Mouse (Mus musculus) neural tube, embryonic 15.5 days (tissue): ENCODE results near the gene Stil. TPM values are rescaled to one million over a fixed set of nuclear protein-coding genes. Genes with fewer than 3 reads are reported as not detected.
A peak's percentile ranks its signal among the peaks of the same experiment; 100 is the strongest.

Experiments used
- ATAC-seq: fragments of 200-750 bp; cut with Nextera tagmentation; 2 replicates; pipeline ENCODE4 v1.8.0; 2017; ENCODE audit warnings: mild to moderate bottlenecking, moderate TSS enrichment, moderate library complexity; ENCODE audit not compliant: low FRiP score
- H3K27ac ChIP-seq: fragments of 300-500 bp; sonication (generic); replicated peaks from 2 replicates; pipeline ENCODE4 v1.5.1; 2015; ENCODE audit warnings: mild to moderate bottlenecking, inconsistent platforms
- H3K27me3 ChIP-seq: fragments of 300-500 bp; sonication (generic); replicated peaks from 2 replicates; pipeline ENCODE4 v1.6.1; 2015; ENCODE audit warnings: inconsistent platforms
- H3K36me3 ChIP-seq: fragments of 300-500 bp; sonication (generic); 2 replicates; pipeline ENCODE4 v1.6.1; 2015; ENCODE audit warnings: inconsistent platforms
- H3K4me1 ChIP-seq: fragments of 300-500 bp; sonication (generic); 2 replicates; pipeline ENCODE4 v1.6.1; 2015; ENCODE audit warnings: inconsistent platforms
- H3K4me2 ChIP-seq: fragments of 300-500 bp; sonication (generic); 2 replicates; pipeline ENCODE4 v1.6.1; 2015; ENCODE audit warnings: inconsistent platforms, mild to moderate bottlenecking, moderate library complexity
- H3K4me3 ChIP-seq: fragments of 300-500 bp; sonication (generic); replicated peaks from 2 replicates; pipeline ENCODE4 v1.5.1; 2015; ENCODE audit warnings: mild to moderate bottlenecking, inconsistent platforms
- H3K9ac ChIP-seq: fragments of 300-500 bp; sonication (generic); replicated peaks from 2 replicates; pipeline ENCODE4 v1.6.1; 2015; ENCODE audit warnings: mild to moderate bottlenecking, inconsistent platforms
- H3K9me3 ChIP-seq: fragments of 300-500 bp; sonication (generic); replicated peaks from 2 replicates; pipeline ENCODE4 v1.6.1; 2016; ENCODE audit warnings: inconsistent platforms
- WGBS: fragments of 180-500 bp; shearing (Covaris S2); methylation state at CpG from one replicate; pipeline ENCODE4 v1.1.7; 2015; ENCODE audit warnings: mixed read lengths; 5-methylcytosine and 5-hydroxymethylcytosine counted together
- polyA plus RNA-seq: library from polyadenylated mRNA; unstranded; fragments of >200 nt; fragmentation: Nextera tagmentation; extraction: Ambion mirVana; gene quantifications from 2 replicates; pipeline ENCODE4 v1.2.1, GENCODE M21; 2015

Gene Stil
- polyA plus RNA-seq, 1 experiment from 2014 or later, result 1.1 TPM

DNA sequence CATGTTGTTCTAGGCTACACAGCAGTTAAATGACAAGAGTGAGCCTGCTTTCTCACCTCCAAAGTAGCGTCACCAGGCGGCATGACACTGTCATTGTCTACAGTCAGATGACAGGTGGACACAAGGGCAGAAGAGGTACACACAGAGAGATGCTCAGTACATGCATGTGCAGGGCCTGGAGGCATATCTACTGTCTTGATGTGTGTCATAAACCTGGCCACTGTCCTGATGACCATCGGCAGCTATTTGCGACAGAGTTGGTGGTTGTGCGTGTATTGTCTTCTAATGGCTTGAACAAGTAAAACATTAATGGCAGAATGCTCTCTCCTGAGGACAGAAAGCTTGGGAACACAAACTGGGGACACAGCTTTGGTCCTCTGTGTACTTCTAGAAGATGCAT, 51.3 kb downstream of the Stil start:
- Histone ChIP-seq H3K27ac (no peak overlapping the region), H3K4me1 (peaks cover 6% of the 10 kb centered on the region), H3K27me3 (peaks cover 77% of the 10 kb centered on the region), H3K36me3 (no peaks in the 10 kb centered on the region), H3K9me3 (no peaks in the 10 kb centered on the region), H3K9ac (no peak overlapping the region), H3K4me3 (no peak overlapping the region), H3K4me2 (no peak overlapping the region)
- 72% methylated on average over 5 of the region's 5 CpGs for WGBS
- ATAC-seq, result no peak

DNA sequence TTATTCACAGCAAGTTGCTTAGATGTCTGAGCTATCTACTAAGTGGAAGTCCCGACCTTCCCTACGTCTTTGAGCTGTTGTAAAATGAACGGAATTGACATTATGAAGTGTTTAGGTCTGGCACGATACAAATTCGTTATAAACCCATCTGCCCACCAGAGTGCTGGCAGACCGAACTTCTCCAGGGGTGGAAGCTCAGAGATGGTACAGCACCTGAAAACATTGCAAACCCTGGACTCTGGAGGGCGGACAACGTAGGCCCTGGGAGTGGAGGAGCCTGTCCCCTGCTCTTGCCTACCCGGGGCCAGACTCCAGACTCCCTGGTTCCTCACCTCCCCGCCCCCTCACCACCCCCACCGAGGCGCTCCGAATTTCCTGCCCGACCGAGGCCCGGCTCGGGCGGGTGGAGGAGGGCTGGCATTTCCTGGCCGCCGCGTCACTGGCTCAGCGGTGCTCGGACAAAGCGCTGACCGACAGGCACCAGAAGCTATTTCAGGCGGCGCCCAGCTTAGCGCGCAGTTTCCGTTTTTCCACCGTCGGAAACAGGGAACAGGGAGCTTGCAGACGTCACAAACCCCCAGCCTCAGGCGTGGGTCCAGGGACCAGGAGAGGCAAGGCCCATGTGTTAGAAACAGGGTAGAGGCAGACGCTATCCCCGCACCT, 52.5 kb downstream of the Stil start:
- Histone ChIP-seq H3K9ac (no peak overlapping the region), H3K9me3 (no peaks in the 10 kb centered on the region), H3K4me2 (peak overlapping the region; percentile 44), H3K4me1 (peaks cover 15% of the 10 kb centered on the region), H3K27ac (no peak overlapping the region), H3K4me3 (peak overlapping the region; percentile 19), H3K36me3 (no peaks in the 10 kb centered on the region), H3K27me3 (peaks cover 86% of the 10 kb centered on the region)
- ATAC-seq, result no peak
- 1% methylated on average over 36 of the region's 36 CpGs for WGBS

DNA sequence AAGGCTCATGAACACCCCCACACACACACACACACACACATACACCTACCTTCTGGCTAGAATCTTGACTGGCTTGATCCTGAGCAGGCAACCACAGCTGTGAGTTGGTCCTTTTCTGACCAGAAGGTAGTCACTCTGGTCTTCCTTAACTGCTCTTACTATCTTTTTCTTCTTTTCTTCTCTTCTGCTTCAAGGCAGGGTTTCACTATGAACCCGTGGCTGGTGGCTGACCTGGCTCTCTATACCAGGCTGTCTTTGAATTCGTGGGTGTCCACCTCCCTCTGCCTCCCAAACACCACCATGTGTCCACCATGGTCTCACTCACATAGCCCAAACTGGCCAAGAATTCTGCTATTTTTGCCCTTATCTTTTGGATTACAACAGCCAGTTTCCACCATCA, 55.1 kb downstream of the Stil start:
- 3% methylated on average over 2 of the region's 2 CpGs for WGBS
- no peak overlapping the region for H3K4me3 ChIP-seq
- no peaks in the 10 kb centered on the region for H3K36me3 ChIP-seq
- H3K9ac ChIP-seq, result no peak overlapping the region
- H3K27me3 ChIP-seq, result peaks cover 87% of the 10 kb centered on the region
- H3K9me3 ChIP-seq, result no peaks in the 10 kb centered on the region
- peaks cover 15% of the 10 kb centered on the region for H3K4me1 ChIP-seq
- no peak overlapping the region for H3K4me2 ChIP-seq
- H3K27ac ChIP-seq, result no peak overlapping the region
- no peak for ATAC-seq

DNA sequence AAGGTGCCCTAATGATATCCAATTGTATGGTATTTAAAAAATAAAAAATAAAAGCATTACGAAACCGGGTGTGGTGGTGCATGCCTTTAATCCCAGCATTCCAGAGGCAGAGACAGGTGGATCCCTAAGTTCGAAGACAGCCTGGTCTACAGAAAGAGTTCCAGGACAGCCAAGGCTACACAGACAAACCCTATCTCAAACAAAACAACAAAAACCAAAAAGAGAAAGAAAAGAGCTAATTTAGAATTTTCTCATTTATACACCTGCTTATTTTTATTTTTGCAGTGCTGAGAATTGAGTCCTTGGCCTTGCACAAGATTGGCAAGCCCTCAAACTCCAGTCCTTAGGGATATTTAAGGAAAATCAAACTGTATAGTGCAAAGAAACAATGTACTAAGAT, 55.7 kb downstream of the Stil start:
- Histone ChIP-seq H3K27me3 (peaks cover 87% of the 10 kb centered on the region), H3K9me3 (no peaks in the 10 kb centered on the region), H3K4me3 (no peak overlapping the region), H3K4me1 (peaks cover 15% of the 10 kb centered on the region), H3K27ac (no peak overlapping the region), H3K36me3 (no peaks in the 10 kb centered on the region), H3K4me2 (no peak overlapping the region), H3K9ac (no peak overlapping the region)
- 18% methylated on average over 3 of the region's 3 CpGs for WGBS
- no peak for ATAC-seq

DNA sequence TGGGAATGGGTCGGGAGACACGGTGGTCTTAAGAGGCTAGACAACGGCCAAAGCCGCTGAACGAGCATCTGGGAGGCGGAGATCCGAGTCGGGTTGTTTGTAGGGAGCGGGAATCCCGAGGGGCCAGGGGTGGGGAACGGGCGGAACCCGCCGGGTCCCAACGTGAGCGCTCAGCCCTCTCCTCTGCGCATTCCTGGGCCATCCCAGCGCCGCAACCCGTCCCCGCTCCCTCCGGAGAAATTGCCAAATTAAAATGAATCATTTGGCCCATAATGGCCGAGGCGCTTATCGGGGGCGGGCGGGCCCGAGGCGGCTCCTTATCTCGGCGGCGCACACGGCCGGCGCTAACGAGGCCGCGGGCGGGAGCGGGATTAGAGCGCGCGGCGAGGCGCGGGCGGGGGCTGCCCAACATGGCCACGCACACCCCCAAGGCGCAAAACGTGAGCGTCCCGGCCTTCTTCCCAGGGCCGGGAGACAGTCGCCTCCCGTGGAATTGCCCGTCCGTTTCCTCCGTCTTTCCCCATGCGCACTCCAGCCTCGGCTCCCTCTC, 56.5 kb downstream of the Stil start, which contains the start of gene Tal1:
TSS of gene Tal1 (plus strand) at position 56 of the 550 bp plus-strand sequence.
- no peaks in the 10 kb centered on the region for H3K9me3 ChIP-seq
- H3K4me3 ChIP-seq, result peak within 1 kb of the TSS; percentile 29
- peak within 1 kb of the TSS; percentile 15; the same call in 1 of the 2 replicates for H3K9ac ChIP-seq
- peak within 1 kb of the TSS; percentile 49 for H3K4me2 ChIP-seq
- peak within 1 kb of the TSS; percentile 63 for H3K27ac ChIP-seq
- H3K27me3 ChIP-seq, result peaks cover 86% of the 10 kb centered on the region
- no peaks in the 10 kb centered on the region for H3K36me3 ChIP-seq
- peak; percentile 45 for ATAC-seq
- peaks cover 15% of the 10 kb centered on the region for H3K4me1 ChIP-seq
- WGBS, result 1% methylated on average over 57 of the region's 60 CpGs

DNA sequence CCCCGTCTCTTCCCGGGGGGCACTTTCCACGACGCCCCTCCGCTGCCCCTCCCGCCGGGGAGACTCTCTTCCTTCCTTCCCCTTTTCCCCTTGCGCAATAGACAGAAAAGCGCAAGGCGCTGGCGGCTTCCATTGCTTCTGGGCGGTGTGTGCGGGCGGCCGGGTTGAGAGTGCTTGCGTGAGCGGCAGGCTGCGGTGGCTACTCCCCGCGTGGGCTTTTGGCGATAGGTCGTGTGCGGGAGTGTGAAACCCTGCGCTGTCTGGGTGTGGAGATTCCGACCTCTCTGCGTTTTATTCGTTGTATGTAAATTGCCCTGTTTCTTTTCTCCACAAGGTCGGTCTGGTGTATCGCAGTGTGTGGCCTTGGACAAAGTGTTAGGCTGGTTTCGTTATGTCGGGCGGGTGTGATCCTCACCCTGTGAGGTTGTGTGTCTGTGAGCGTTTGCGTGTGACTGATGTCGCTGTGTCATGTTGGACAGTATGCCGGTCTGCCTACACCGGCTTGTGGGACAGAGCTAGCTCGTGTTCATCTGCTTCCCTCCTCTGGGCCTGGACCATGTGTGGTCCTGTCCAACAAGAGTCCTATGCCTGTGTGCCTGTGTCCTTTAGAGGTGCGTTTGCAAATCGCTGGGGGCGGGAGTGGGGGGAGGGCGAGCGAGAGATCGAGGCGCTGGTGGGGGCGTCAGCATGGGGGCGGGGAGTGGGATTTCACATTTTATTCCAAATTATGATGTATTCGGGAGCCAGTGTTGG, 57.1 kb downstream of the Stil start:
- Histone ChIP-seq H3K4me1 (peaks cover 15% of the 10 kb centered on the region), H3K9me3 (no peaks in the 10 kb centered on the region), H3K27ac (peak overlapping the region; percentile 65), H3K9ac (peak overlapping the region; percentile 15; the same call in 1 of the 2 replicates), H3K36me3 (no peaks in the 10 kb centered on the region), H3K4me3 (peak overlapping the region; percentile 29), H3K4me2 (peak overlapping the region; percentile 49), H3K27me3 (peaks cover 86% of the 10 kb centered on the region)
- under 1% methylated on average over 47 of the region's 48 CpGs for WGBS
- peak; percentile 69 for ATAC-seq

DNA sequence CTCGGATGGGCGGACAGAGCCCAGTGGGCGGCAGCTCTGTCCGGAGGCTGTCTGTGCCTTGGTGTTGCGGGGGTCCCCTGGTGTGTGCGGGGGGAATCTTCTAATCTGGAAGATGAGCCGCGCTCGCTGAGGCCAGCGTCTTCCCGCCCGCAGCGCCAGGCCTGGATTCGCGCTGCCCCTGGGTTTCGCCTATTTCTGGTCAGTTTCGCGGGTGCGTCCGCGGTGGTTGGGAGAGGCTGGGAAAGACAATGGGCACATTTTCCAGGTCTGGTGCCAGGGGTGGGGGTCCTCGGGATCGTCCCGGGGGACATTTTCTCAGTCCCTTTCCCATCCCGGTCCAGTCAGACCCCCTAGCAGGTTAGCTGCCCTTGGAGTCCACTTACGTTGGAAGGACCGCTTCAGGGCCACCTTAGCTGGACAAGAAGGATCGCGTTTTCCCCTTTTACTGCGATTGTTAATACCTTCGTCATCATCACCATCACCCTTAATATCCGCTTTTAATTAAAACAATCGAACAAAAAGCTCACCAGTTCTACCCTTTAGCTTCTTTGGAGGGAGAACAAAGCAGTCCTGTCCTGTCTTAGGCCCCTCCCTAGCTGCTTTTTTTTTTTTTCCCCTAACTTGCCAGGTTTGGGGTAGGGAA, 57.8 kb downstream of the Stil start:
- WGBS, result under 1% methylated on average over 33 of the region's 33 CpGs
- peaks cover 86% of the 10 kb centered on the region for H3K27me3 ChIP-seq
- H3K4me2 ChIP-seq, result peak overlapping the region; percentile 17; the same call in 1 of the 2 replicates
- H3K9me3 ChIP-seq, result no peaks in the 10 kb centered on the region
- no peaks in the 10 kb centered on the region for H3K36me3 ChIP-seq
- peaks cover 14% of the 10 kb centered on the region for H3K4me1 ChIP-seq
- peak overlapping the region; percentile 65; the same call in 1 of the 2 replicates for H3K27ac ChIP-seq
- ATAC-seq, result peak; percentile 12; the same call in 1 of the 2 replicates
- H3K4me3 ChIP-seq, result peak overlapping the region; percentile 29
- 0 out of 2 replicates have a peak overlapping the region, but pooled peaks have one; percentile 17 for H3K9ac ChIP-seq

DNA sequence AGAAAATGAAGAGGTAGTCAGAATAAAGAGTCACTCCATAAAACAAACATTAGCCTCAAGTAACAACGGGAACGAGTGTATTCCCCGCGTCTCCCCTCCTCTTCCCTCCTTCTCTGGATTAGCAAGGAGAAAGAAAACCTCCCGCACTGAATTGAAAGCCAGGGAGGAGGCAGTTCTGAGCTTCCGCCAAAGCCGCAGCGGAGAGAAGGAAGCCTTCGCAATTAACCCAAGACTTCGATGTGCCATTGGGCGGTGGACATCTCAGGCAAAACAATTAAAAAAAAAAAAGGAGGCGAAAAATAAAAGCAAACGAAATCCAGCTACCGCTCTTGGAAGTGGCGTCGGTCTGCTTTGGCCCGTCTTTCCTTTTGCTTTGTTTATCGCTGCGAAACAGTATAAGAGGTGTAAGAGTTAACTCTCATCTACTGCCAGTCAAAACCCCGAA, 58.4 kb downstream of the Stil start:
- peaks cover 87% of the 10 kb centered on the region for H3K27me3 ChIP-seq

DNA sequence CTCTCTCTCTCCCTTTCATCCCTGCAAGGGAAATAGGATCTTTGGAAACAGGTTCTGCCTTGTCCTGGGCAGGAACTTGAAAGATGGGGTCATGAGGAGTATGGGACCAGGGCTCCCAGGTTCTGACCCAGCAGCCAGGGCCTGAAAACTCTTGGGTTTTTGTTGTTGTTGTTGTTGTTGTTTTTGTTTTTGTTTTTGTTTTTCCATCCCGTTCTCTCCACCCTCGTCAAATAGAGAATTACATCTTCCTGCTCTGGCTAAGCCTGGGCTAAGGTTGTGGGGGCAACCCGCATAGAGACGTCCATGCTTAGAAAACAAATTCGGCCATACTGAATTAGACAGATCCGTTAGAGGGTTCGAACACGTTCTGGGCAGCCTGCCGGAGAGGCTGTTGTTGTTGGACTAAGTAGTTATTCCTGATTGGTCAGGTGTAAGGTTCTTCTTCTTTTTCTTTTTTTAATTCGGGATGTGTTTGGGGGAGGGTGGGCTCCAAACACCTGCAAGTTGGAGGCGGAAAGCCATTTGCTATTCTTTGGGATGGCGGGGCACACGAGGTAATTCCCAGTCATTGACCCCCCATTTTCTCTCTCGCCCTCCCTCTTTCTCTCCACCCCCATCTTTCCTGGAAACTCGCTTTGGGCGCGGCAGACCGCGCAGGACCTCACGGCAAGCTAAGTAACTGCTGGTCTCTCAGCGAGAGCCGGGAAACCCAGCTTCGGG, 59.1 kb downstream of the Stil start:
- Histone ChIP-seq H3K9ac (no peak overlapping the region), H3K4me1 (peaks cover 26% of the 10 kb centered on the region), H3K27me3 (peaks cover 90% of the 10 kb centered on the region), H3K9me3 (no peaks in the 10 kb centered on the region), H3K4me2 (peak overlapping the region; percentile 7; the same call in 1 of the 2 replicates), H3K4me3 (peak overlapping the region; percentile 7; the same call in 1 of the 2 replicates), H3K36me3 (no peaks in the 10 kb centered on the region), H3K27ac (no peak overlapping the region)
- ATAC-seq, result no peak
- 1% methylated on average over 23 of the region's 23 CpGs for WGBS

More for the DNA sequence above, 58.4 kb downstream of the Stil start:
- H3K4me1 ChIP-seq, result peaks cover 19% of the 10 kb centered on the region
- no peak overlapping the region for H3K27ac ChIP-seq
- ATAC-seq, result no peak
- WGBS, result under 1% methylated on average over 20 of the region's 20 CpGs
- H3K4me2 ChIP-seq, result no peak overlapping the region
- H3K9me3 ChIP-seq, result no peaks in the 10 kb centered on the region
- H3K36me3 ChIP-seq, result no peaks in the 10 kb centered on the region
- H3K9ac ChIP-seq, result no peak overlapping the region
- peak overlapping the region; percentile 29 for H3K4me3 ChIP-seq

DNA sequence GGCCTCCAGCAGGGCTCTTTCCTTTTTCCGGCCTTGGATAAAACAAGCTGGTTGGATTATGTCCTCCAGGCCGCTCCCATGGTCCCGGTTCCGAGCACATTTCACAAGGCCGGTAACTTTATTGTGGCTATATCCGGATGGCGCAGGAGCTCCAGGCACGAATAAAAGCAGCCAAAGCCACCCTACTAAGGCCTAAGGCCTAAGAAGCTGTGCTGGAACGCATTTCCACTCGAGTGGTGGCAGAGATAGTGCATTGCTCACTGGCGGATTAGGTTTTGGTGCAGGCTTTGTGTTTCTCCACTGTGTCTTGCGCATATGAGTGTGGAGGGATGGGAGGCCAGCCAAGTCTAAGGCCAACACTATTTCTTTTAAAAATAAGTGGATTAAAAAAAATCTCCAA, 59.9 kb downstream of the Stil start:
- peaks cover 90% of the 10 kb centered on the region for H3K27me3 ChIP-seq
- H3K4me1 ChIP-seq, result peaks cover 26% of the 10 kb centered on the region
- peak overlapping the region; percentile 17; the same call in 1 of the 2 replicates for H3K4me2 ChIP-seq
- no peak for ATAC-seq
- H3K27ac ChIP-seq, result no peak overlapping the region
- no peaks in the 10 kb centered on the region for H3K9me3 ChIP-seq
- 4% methylated on average over 12 of the region's 12 CpGs for WGBS
- 0 out of 2 replicates have a peak overlapping the region, but pooled peaks have one; percentile 11 for H3K4me3 ChIP-seq
- no peaks in the 10 kb centered on the region for H3K36me3 ChIP-seq
- H3K9ac ChIP-seq, result no peak overlapping the region

DNA sequence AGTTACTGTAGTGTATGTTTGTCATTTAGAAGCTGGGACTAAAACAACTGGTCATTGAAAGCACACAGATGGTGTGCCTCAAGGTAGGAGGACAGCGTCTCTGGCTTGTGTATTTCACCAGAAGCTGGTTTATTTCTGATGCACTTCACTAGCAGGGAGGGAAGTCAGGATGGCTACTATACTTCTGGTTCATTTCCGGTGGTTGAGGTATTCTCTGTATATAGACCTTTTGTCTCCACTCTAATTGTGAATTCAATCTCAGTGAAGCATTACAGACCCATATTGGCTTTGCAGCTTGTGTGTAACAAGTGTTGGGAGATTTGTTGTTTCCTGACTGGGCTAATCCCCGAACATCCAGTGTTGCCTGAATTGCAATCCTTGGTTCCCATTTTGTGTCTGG, 60.8 kb downstream of the Stil start:
- Histone ChIP-seq H3K27ac (no peak overlapping the region), H3K4me3 (no peak overlapping the region), H3K36me3 (no peaks in the 10 kb centered on the region), H3K9ac (no peak overlapping the region), H3K9me3 (no peaks in the 10 kb centered on the region), H3K4me1 (peaks cover 26% of the 10 kb centered on the region), H3K27me3 (peaks cover 90% of the 10 kb centered on the region), H3K4me2 (no peak overlapping the region)
- ATAC-seq, result no peak
- WGBS, result 11% methylated on average over 3 of the region's 3 CpGs
